Mouse (Mus musculus): ENCODE measurements around the gene Parvg.
A peak's percentile ranks its signal among the peaks of the same experiment; 100 is the strongest.

The Parvg gene

GRCm38 (mm10) chr15:84303264-84303663, 20.6 kb upstream of the Parvg start:
- DNase-seq (ENCODE audit: low read depth in 2 of 2, low spot score in 2 of 2) = no peak

GRCm38 (mm10) chr15:84305333-84305732, 18.5 kb upstream of the Parvg start:
- no peak for DNase-seq (ENCODE audit: low read depth in 2 of 2, low spot score in 2 of 2)

- no peak for DNase-seq (ENCODE audit: low read depth in 2 of 2, low spot score in 2 of 2)
Observed at GRCm38 (mm10) chr15:84310271-84310670, 13.6 kb upstream of the Parvg start.

GRCm38 (mm10) chr15:84311295-84312085, 12.3 kb upstream of the Parvg start:
- DNase-seq (ENCODE audit: low read depth in 2 of 2, low spot score in 2 of 2) = no peak

- no peak for DNase-seq (ENCODE audit: low read depth in 2 of 2, low spot score in 2 of 2)
Observed at GRCm38 (mm10) chr15:84312878-84313565, 10.8 kb upstream of the Parvg start.

GRCm38 (mm10) chr15:84313566-84313878, 10.3 kb upstream of the Parvg start:
- peak; percentile 21 to 40 for DNase-seq (ENCODE audit: low read depth in 2 of 2, low spot score in 2 of 2)

GRCm38 (mm10) chr15:84314420-84315080, 9.3 kb upstream of the Parvg start:
- DNase-seq (ENCODE audit: low read depth in 2 of 2, low spot score in 2 of 2) = no peak

GRCm38 (mm10) chr15:84315276-84316046, 8.4 kb upstream of the Parvg start:
- no peak for DNase-seq (ENCODE audit: low read depth in 2 of 2, low spot score in 2 of 2)

GRCm38 (mm10) chr15:84319393-84319792, 4.4 kb upstream of the Parvg start:
- no peak for DNase-seq (ENCODE audit: low read depth in 2 of 2, low spot score in 2 of 2)

GRCm38 (mm10) chr15:84321544-84322174, 2.2 kb upstream of the Parvg start:
- DNase-seq (ENCODE audit: low read depth in 2 of 2, low spot score in 2 of 2) = no peak

- DNase-seq (ENCODE audit: low read depth in 2 of 2, low spot score in 2 of 2) = no peak
Observed at GRCm38 (mm10) chr15:84324870-84325553, 1.2 kb downstream of the Parvg start.

- DNase-seq (ENCODE audit: low read depth in 2 of 2, low spot score in 2 of 2) = no peak
Observed at GRCm38 (mm10) chr15:84325736-84326135, 1.9 kb downstream of the Parvg start.

- no peak for DNase-seq (ENCODE audit: low read depth in 2 of 2, low spot score in 2 of 2)
Observed at GRCm38 (mm10) chr15:84328870-84329269, 5.0 kb downstream of the Parvg start.

GRCm38 (mm10) chr15:84329940-84330339, 6.1 kb downstream of the Parvg start:
- DNase-seq (ENCODE audit: low read depth in 2 of 2, low spot score in 2 of 2) = no peak

GRCm38 (mm10) chr15:84331066-84331612, 7.3 kb downstream of the Parvg start:
- no peak for DNase-seq (ENCODE audit: low read depth in 2 of 2, low spot score in 2 of 2)

GRCm38 (mm10) chr15:84336281-84336817, 12.5 kb downstream of the Parvg start:
- no peak for DNase-seq (ENCODE audit: low read depth in 2 of 2, low spot score in 2 of 2)

- no peak for DNase-seq (ENCODE audit: low read depth in 2 of 2, low spot score in 2 of 2)
Observed at GRCm38 (mm10) chr15:84337599-84337998, 13.8 kb downstream of the Parvg start.

- DNase-seq (ENCODE audit: low read depth in 2 of 2, low spot score in 2 of 2) = no peak
Observed at GRCm38 (mm10) chr15:84340926-84341325, 17.1 kb downstream of the Parvg start.

GRCm38 (mm10) chr15:84348769-84349168, 24.9 kb downstream of the Parvg start:
- no peak for DNase-seq (ENCODE audit: low read depth in 2 of 2, low spot score in 2 of 2)
